Mouse (Mus musculus) gastrocnemius, adult 18-20 months (tissue): ENCODE data around the gene Clca2. TPM values are rescaled to one million over a fixed set of nuclear protein-coding genes. Genes with fewer than 3 reads are reported as not detected.
"Not testable (repeated sequence)": the region's sequence is repeated elsewhere in the genome, so short reads cannot be mapped to it uniquely, and the experiment has no call there.

ENCODE experiments used
- DNase-seq: peaks from one replicate; pipeline ENCODE4 v3.0.0; 2021; ENCODE audit warnings: low spot score
- total RNA-seq, 2 experiments: library from RNA; stranded (reverse); gene quantifications; 2 replicates each; pipeline ENCODE4 v1.2.3; 2021

Clca2 gene
- total RNA-seq, 2 experiments from 2014 or later, result 0.09 TPM; not detected in 1

DNA sequence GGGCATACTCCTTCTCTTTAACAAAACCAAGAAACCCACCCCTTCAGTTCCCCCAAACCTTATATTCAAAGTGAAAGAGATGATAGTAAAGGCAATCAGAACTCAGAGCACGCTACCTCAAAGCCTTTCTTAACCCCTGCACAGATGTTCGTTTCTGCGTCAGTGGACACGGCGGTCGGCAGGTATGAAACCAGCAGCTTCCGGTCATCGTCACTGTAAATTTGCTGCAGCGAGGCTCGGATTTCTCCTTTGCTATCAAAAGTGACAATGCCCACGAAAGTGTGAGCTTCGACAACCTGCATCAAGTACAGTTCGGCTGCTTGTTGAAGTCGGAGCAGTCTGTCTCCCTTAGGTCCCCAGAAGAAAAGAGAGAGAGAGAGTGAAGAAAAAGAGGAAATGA is 13.1 kb downstream of the Clca2 start:
- no peak for DNase-seq

DNA sequence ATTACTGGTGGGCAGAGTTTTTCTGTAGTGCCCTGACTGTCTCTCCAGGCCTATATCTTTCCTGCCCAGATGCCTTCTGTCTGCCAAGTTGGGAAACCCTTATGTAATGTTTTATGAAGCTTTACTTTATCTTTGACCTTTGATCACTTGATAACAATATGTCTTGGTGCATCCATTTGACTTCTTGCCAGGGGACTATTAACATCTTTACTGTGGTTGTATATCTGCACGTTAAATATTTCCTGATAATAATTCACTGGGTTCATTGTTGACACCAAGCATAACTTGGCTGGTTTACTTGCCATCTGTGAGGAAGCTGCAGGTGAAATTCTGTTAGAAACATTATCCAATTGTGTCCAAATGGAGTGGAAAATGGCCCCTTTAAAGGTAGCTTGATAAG is 16.2 kb downstream of the Clca2 start:
- no peak for DNase-seq

DNA sequence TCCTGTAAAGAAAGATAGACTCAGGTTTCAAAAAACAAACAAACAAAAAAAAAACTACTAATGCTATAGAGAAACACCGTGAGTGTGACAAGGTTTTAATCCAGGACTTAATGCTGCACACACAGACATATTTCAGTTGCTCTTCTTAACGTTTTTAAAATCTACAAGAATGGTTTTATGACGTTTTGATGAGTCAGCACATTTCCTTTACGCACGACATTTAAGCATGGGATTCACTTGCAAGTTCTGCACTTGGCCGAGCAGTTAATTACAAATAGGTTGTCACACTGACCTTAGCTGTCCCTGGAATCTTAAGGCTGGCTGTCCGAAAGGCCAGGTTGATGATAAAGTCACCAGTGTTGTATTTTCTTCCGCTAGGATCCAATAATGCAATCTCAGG is 18.3 kb downstream of the Clca2 start:
- DNase-seq, result no peak

DNA sequence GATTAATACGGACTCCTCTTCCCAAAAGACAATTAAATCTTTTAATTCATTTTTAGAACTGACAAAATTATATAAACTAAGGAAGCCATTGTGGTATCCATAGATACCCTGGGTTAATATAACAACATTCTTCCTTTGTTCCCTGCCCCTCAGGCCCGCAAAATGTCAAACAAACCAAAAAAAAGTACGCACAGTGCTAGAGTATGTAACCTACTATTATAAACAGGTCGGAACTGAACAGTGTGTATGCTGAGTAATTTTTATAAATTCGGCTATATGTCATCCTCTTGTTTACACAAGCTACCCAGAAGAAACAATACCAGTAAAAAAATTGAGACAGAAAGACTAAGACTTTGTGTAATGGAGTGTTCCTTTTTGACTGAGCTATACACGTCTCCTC is 20.8 kb downstream of the Clca2 start:
- no peak for DNase-seq

DNA sequence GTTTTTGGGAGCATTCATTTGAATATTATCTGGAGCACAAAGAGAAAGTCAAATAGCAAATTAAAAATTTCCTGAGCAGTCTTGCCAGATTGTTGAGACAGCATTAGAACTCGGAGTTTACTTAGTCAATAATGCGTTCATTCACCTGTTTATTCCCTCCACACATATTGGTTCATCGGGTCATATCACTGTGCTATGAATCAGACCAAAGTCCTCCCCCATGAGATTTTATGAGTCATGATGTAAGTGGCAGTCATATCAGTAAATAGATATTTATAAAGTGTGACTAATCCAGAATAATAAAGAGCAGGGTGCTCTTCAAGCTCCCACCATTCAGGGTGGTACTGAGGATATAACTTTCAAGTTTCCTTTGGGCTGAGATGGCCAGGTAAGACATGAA is 26.9 kb downstream of the Clca2 start:
- DNase-seq, result no peak

DNA sequence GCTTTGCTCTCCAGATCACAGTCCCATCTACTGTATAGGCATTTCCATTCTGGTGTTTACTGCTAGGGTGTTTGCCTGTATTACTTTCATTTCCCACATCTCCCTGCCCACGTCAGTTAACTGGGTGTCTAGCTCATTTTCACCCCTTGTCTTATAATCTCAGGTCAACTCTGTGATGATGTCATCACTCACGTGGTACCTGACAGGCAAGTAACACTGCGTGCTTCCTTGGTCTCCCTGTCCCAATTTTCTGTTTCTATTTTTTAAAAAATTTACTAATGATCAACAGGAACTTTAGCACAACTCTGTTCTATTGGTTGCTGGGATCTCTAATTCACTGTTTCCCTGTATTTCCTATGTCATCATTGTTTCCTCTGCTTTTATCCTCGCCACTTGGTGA is 30.3 kb downstream of the Clca2 start:
- no peak for DNase-seq

DNA sequence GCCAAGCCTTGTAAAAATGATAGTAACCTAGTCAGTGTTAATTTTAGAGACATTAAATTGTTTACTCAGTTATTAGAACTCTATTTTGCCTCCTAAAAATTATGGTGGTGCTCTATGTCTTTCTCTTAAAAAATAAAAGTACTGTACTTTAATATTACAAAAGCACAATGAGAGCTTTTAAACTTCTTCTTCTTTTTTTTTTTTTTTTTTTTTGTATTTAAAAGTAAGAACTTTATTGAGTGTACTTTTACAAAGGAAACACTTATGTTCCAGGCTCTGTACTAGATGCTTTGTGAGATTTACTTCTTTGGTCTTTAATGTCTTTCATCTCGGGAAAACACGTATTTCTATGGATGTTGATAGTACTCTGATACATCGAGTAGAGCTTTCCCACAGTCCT is 44.1 kb downstream of the Clca2 start:
- DNase-seq, result not testable (repeated sequence)

DNA sequence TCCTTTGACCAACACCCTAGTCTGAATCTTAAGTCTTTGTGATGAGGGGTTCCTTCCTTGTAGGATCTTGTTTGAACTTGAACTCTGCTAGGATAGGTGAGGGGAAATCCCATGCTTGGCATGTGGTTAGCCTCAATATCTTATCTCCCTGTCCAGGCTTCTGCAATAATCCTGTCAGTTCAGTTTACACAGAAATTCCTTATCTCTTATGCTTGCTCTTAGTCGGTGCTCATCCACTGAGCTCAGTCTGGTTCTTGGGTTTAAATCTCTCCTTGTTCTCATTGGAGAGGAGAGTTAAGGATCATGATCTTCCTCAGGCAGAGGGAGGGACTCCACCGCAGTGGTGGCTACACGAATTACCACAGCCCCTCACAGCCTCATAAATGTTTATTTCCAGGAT is 49.4 kb downstream of the Clca2 start:
- DNase-seq, result no peak

DNA sequence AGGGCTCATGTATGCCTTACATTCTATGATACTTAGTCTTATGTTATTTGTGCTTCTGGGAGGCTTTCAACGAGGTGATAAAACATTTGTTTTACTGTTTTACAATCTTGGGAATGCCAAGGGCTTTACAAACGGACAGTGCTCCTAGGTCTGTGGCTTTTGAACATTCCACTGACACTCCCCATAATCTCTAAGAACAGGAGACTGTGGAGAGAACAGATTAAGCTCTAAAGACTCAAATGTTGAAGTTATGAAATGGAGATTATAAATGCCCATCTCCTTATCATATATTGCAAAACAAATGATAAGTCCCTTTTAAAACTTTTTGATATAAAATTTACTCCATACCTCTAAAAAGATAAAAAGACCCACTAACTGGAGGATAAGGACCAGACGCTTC is 60.4 kb downstream of the Clca2 start:
- DNase-seq, result no peak

DNA sequence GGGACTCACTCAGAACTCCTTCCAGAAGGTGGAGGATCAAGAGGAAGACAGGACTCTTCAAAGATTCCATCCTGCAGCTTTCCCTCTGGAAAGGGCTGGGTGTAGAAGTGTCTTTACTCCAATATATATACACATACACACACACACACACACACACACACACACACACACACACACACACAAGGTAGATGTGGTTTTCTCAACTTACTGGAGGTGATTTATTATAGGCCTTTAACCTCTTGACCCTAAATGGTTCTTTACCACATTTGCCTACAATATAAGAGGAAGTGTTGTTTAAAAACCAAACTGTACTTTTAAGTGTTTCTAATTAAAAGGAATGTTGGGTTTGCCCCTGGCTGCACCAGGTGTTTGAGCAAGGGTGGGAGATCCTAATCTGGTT is 66.6 kb downstream of the Clca2 start, which contains the start of gene Clca1:
TSS of gene Clca1 (minus strand) at position 101 of the 400 bp plus-strand sequence.
- no peak for DNase-seq

DNA sequence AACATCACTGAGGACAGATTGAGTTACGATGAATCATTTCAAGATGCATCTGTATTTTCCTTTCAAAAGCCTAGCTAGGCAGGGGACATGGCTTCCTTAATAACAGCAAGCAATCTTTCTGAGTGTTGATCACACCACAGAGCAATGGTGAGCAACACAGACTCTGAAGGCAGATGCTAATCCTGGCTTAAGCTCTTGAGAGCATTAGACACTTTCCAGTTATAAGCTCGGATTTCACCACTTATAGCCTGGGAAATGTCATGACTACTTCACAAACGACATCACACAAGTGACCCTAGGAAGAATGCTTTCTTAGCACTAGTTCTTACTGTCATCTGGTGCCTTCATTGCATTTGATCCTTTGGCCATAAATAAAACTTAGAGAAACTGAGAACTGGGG is 71.2 kb downstream of the Clca2 start:
- DNase-seq, result no peak

DNA sequence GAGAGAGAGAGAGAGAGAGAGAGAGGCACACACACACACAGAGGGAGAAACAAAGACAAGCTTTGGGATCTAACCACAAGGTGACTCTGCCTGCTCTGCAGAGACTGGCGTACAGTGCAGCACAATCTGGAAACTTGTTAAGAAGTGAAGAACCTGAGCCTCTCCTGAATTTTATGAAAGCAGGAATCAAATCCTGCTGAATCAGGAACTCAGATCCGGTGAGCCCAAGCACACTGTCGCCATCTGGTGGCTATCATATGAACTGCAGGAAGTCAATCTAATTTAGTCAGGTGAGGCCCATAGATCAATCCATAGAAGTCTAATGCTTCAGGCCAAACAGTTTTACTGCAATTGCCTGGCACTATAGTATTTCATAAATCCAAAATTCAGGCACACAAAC is 72.5 kb downstream of the Clca2 start:
- DNase-seq, result peak; percentile 30

Other genes starting within 250 kb of the Clca2 start
- gene Clca4b, start 166.9 kb downstream of the Clca2 start, total RNA-seq, result not detected
- gene Clca4a, start 124.4 kb downstream of the Clca2 start, total RNA-seq, result under 1 TPM in 1 of 2 experiments, not detected in 1; 0.09 TPM
- gene Clca1, start 66.7 kb downstream of the Clca2 start, total RNA-seq, result not detected
- gene Odf2l, start 19.1 kb upstream of the Clca2 start, total RNA-seq, result 1 to 10 TPM; 8.4 to 9.5 TPM
- gene Col24a1, start 193.0 kb upstream of the Clca2 start, total RNA-seq, result 1 to 10 TPM in 1 of 2 experiments, under 1 TPM in 1; 0.89 to 2.2 TPM